Mouse (Mus musculus) midbrain, embryonic 11.5 days (tissue): ENCODE measurements around the gene Shisa9. TPM values are rescaled to one million over a fixed set of nuclear protein-coding genes. Genes with fewer than 3 reads are reported as not detected.

Source experiments
- ATAC-seq: fragments of 200-750 bp; cut with Nextera tagmentation; 2 replicates; pipeline ENCODE4 v1.8.0; 2017; ENCODE audit warnings: moderate TSS enrichment, moderate library complexity; ENCODE audit not compliant: low FRiP score
- DNase-seq: peaks from one replicate; pipeline ENCODE4 v3.0.0; 2015; ENCODE audit warnings: low spot score; ENCODE audit errors: missing footprints
- H3K27ac ChIP-seq: fragments of 300-500 bp; sonication (generic); 2 replicates; pipeline ENCODE4 v1.5.1; 2014; ENCODE audit warnings: low read depth, low read length
- H3K27me3 ChIP-seq: fragments of 300-500 bp; sonication (generic); 2 replicates; pipeline ENCODE4 v1.6.1; 2014; ENCODE audit warnings: mild to moderate bottlenecking, low read length, moderate library complexity, mixed read lengths; ENCODE audit not compliant: control insufficient read depth, insufficient read depth
- H3K36me3 ChIP-seq: fragments of 300-500 bp; sonication (generic); 2 replicates; pipeline ENCODE4 v1.6.1; 2014; ENCODE audit warnings: mild to moderate bottlenecking, low read length, moderate library complexity, mixed read lengths; ENCODE audit not compliant: control insufficient read depth, insufficient read depth
- H3K4me1 ChIP-seq: fragments of 300-500 bp; sonication (generic); 2 replicates; pipeline ENCODE4 v1.6.1; 2014; ENCODE audit warnings: low read length; ENCODE audit not compliant: control insufficient read depth, insufficient read depth
- H3K4me2 ChIP-seq: fragments of 300-500 bp; sonication (generic); 2 replicates; pipeline ENCODE4 v1.6.1; 2014; ENCODE audit warnings: mild to moderate bottlenecking, moderate library complexity
- H3K4me3 ChIP-seq: fragments of 300-500 bp; sonication (generic); 2 replicates; pipeline ENCODE4 v1.5.1; 2014; ENCODE audit warnings: low read depth, low read length
- H3K9ac ChIP-seq: fragments of 300-500 bp; sonication (generic); 2 replicates; pipeline ENCODE4 v1.6.1; 2014; ENCODE audit warnings: low read length
- H3K9me3 ChIP-seq: fragments of 300-500 bp; sonication (generic); 2 replicates; pipeline ENCODE4 v1.6.1; 2016; ENCODE audit warnings: low read length; ENCODE audit not compliant: control insufficient read depth
- WGBS: fragments of 180-500 bp; shearing (Covaris S2); extraction: QIAGEN DNeasy Blood & Tissue Kit; methylation state at CpG from one replicate; pipeline ENCODE4 v1.1.7; 2014; 5-methylcytosine and 5-hydroxymethylcytosine counted together
- polyA plus RNA-seq: library from polyadenylated mRNA; unstranded; fragments of >200 nt; fragmentation: Nextera tagmentation; extraction: Ambion mirVana; gene quantifications from 2 replicates; pipeline ENCODE4 v1.2.1, GENCODE M21; 2014

Shisa9 gene
- polyA plus RNA-seq, 1 experiment from 2014 or later: 0.49 TPM

DNA sequence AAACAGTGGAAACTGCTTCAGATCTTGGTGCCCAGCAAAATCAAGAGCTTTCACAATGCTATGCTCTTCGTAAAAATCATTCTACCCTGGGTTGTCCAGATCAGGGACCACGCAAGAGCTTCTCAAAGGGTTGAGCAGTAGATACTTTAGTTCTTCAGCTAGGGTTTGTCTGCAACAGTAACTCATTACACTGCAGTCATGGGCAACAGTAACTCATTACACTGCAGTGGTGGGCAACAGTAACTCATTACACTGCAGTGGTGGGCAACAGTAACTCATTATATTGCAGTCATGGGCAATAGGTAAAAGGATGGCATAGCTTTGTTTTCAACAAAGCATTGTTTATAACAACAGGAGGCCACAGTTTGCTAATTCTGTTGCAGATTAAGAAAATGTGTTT, 281.9 kb downstream of the Shisa9 start:
- Histone ChIP-seq H3K4me2 (no peak overlapping the region), H3K9ac (no peak overlapping the region), H3K27ac (no peak overlapping the region), H3K36me3 (no peaks in the 10 kb centered on the region), H3K4me1 (no peaks in the 10 kb centered on the region), H3K9me3 (no peaks in the 10 kb centered on the region), H3K4me3 (no peak overlapping the region), H3K27me3 (no peaks in the 10 kb centered on the region)
- no peak for ATAC-seq
- DNase-seq: peak; percentile 4
- 89% methylated on average over 2 of the region's 2 CpGs for WGBS

GRCm38 (mm10) chr16:12300523-12300922, 316.6 kb downstream of the Shisa9 start:
- 58% methylated on average over 5 of the region's 5 CpGs for WGBS
- DNase-seq: no peak
- Histone ChIP-seq H3K27me3 (no peaks in the 10 kb centered on the region), H3K4me2 (no peak overlapping the region), H3K9me3 (no peaks in the 10 kb centered on the region), H3K4me3 (no peak overlapping the region), H3K9ac (no peak overlapping the region), H3K36me3 (no peaks in the 10 kb centered on the region), H3K4me1 (no peaks in the 10 kb centered on the region), H3K27ac (no peak overlapping the region)
- no peak for ATAC-seq

GRCm38 (mm10) chr16:12303420-12303819, 319.5 kb downstream of the Shisa9 start:
- ATAC-seq (no peak), DNase-seq (no peak)
- H3K4me3 ChIP-seq: no peak overlapping the region
- H3K4me1 ChIP-seq: no peaks in the 10 kb centered on the region
- H3K9ac ChIP-seq: no peak overlapping the region
- no peak overlapping the region for H3K27ac ChIP-seq
- no peaks in the 10 kb centered on the region for H3K27me3 ChIP-seq
- H3K4me2 ChIP-seq: no peak overlapping the region
- no peaks in the 10 kb centered on the region for H3K9me3 ChIP-seq
- H3K36me3 ChIP-seq: no peaks in the 10 kb centered on the region

- no peak overlapping the region for H3K9ac ChIP-seq
- H3K4me3 ChIP-seq: no peak overlapping the region
- H3K27ac ChIP-seq: no peak overlapping the region
- H3K4me1 ChIP-seq: no peaks in the 10 kb centered on the region
- no peak overlapping the region for H3K4me2 ChIP-seq
- H3K9me3 ChIP-seq: no peaks in the 10 kb centered on the region
- WGBS: 80% methylated on average over 3 of the region's 3 CpGs
- H3K36me3 ChIP-seq: no peaks in the 10 kb centered on the region
- H3K27me3 ChIP-seq: no peaks in the 10 kb centered on the region
- ATAC-seq: no peak
- DNase-seq: no peak
Observed at GRCm38 (mm10) chr16:12307318-12307965, 323.5 kb downstream of the Shisa9 start.

GRCm38 (mm10) chr16:12309826-12310225, 325.9 kb downstream of the Shisa9 start:
- DNase-seq (no peak), ATAC-seq (no peak)
- no peak overlapping the region for H3K27ac ChIP-seq

GRCm38 (mm10) chr16:12315627-12316026, 331.7 kb downstream of the Shisa9 start:
- no peaks in the 10 kb centered on the region for H3K4me1 ChIP-seq
- H3K9ac ChIP-seq: no peak overlapping the region
- DNase-seq (no peak), ATAC-seq (no peak)
- no peak overlapping the region for H3K4me3 ChIP-seq
- H3K9me3 ChIP-seq: no peaks in the 10 kb centered on the region
- H3K27me3 ChIP-seq: no peaks in the 10 kb centered on the region
- H3K27ac ChIP-seq: no peak overlapping the region
- no peak overlapping the region for H3K4me2 ChIP-seq
- no peaks in the 10 kb centered on the region for H3K36me3 ChIP-seq

More at GRCm38 (mm10) chr16:12309826-12310225, 325.9 kb downstream of the Shisa9 start:
- Histone ChIP-seq H3K27me3 (no peaks in the 10 kb centered on the region), H3K4me3 (no peak overlapping the region), H3K4me2 (no peak overlapping the region), H3K9me3 (no peaks in the 10 kb centered on the region), H3K4me1 (no peaks in the 10 kb centered on the region), H3K9ac (no peak overlapping the region), H3K36me3 (no peaks in the 10 kb centered on the region)

Other genes starting within 250 kb of the Shisa9 start
- gene Cpped1, start 74.7 kb upstream of the Shisa9 start, polyA plus RNA-seq: 16.7 and 17.0 TPM in 2 replicates